Mouse (Mus musculus) heart, embryonic 16.5 days (tissue): ENCODE measurements around the gene Rassf5. TPM values are rescaled to one million over a fixed set of nuclear protein-coding genes. Genes with fewer than 3 reads are reported as not detected.

Experiments
- ATAC-seq: fragments of 200-750 bp; cut with Nextera tagmentation; replicated peaks from 2 replicates; pipeline ENCODE4 v1.8.0; 2017; ENCODE audit warnings: moderate number of reproducible peaks; ENCODE audit not compliant: insufficient read depth, low FRiP score; ENCODE audit errors: extremely low read depth
- H3K27ac ChIP-seq: fragments of 300-500 bp; sonication (generic); 2 replicates; pipeline ENCODE4 v1.5.1; 2014; ENCODE audit warnings: mild to moderate bottlenecking, low read length, control low read depth, moderate library complexity
- H3K27me3 ChIP-seq: fragments of 300-500 bp; sonication (generic); 2 replicates; pipeline ENCODE4 v1.6.1; 2014; ENCODE audit warnings: low read length, mixed read lengths; ENCODE audit not compliant: control insufficient read depth, insufficient read depth
- H3K36me3 ChIP-seq: fragments of 300-500 bp; sonication (generic); 2 replicates; pipeline ENCODE4 v1.6.1; 2014; ENCODE audit not compliant: control insufficient read depth, insufficient read depth
- H3K4me1 ChIP-seq: fragments of 300-500 bp; sonication (generic); 2 replicates; pipeline ENCODE4 v1.6.1; 2014; ENCODE audit warnings: low read length, mixed read lengths; ENCODE audit not compliant: control insufficient read depth, insufficient read depth
- H3K4me2 ChIP-seq: fragments of 300-500 bp; sonication (generic); 2 replicates; pipeline ENCODE4 v1.6.1; 2014; ENCODE audit warnings: low read depth, mild to moderate bottlenecking, control low read depth, low read length
- H3K4me3 ChIP-seq: fragments of 300-500 bp; sonication (generic); 2 replicates; pipeline ENCODE4 v1.5.1; 2014; ENCODE audit warnings: mild to moderate bottlenecking, control low read depth, low read length
- H3K9ac ChIP-seq: fragments of 300-500 bp; sonication (generic); 2 replicates; pipeline ENCODE4 v1.6.1; 2014; ENCODE audit warnings: low read length, control low read depth
- H3K9me3 ChIP-seq: fragments of 300-500 bp; sonication (generic); replicated peaks from 2 replicates; pipeline ENCODE4 v1.6.1; 2016; ENCODE audit warnings: low read length; ENCODE audit not compliant: control insufficient read depth
- WGBS: fragments of 180-500 bp; shearing (Covaris S2); extraction: QIAGEN DNeasy Blood & Tissue Kit; methylation state at CpG from one replicate; pipeline ENCODE4 v1.1.7; 2014; 5-methylcytosine and 5-hydroxymethylcytosine counted together
- polyA plus RNA-seq: library from polyadenylated mRNA; unstranded; fragments of >200 nt; fragmentation: Nextera tagmentation; extraction: Ambion mirVana; gene quantifications from 2 replicates; pipeline ENCODE4 v1.2.1, GENCODE M21; 2015

Rassf5 gene
- polyA plus RNA-seq, 1 experiment from 2014 or later = 22.5 TPM

DNA sequence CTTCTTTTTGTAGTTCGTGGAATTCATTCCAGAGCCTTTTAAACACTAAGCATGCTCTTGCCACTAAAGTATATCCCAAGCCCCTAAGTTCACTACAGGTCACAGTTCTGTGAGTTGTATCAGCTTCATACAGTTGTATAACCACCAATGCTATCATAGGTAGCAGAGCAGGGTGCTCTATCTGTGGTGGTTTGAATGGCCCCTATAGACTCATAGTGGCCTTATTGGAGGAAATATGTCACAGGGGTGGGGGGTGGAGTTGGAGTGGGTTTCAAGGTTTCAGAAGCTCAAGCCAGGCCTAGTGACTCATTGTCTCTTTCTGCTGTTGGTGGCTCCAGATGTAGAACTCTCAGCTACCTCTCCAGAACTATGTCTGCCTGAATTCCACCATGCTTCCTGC, 102.6 kb downstream of the Rassf5 start:
- Histone ChIP-seq H3K4me1 (peaks cover 5% of the 10 kb centered on the region), H3K4me3 (no peak overlapping the region), H3K27ac (no peak overlapping the region), H3K27me3 (no peaks in the 10 kb centered on the region), H3K9me3 (0 out of 2 replicates have a peak, but pooled peaks cover 7% of the 10 kb centered on the region), H3K4me2 (no peak overlapping the region), H3K36me3 (no peaks in the 10 kb centered on the region), H3K9ac (no peak overlapping the region)
- ATAC-seq = no peak
- 75% methylated on average over 1 of the region's 1 CpGs for WGBS

DNA sequence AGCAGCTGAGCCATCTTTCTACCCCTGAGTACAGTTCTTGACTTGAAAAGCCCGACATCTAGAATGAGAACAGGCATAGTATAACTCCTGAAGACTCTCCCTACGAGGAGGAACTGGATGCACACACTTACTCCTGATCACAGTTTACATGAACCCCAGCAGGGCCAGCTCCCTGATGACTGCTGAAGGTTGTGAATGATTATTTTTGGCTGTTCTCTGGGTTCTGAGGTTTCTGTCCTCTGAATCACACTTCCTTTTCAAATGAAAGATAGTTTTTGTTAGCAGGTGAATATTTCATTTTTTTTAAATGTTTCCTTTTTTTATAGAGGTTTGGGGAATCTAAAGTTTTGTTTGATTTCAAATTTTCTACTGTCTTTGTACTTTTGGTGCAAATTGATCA, 103.6 kb downstream of the Rassf5 start:
- Histone ChIP-seq H3K4me1 (peaks cover 5% of the 10 kb centered on the region), H3K27me3 (no peaks in the 10 kb centered on the region), H3K4me3 (no peak overlapping the region), H3K9ac (no peak overlapping the region), H3K36me3 (no peaks in the 10 kb centered on the region), H3K27ac (no peak overlapping the region), H3K9me3 (0 out of 2 replicates have a peak, but pooled peaks cover 7% of the 10 kb centered on the region), H3K4me2 (no peak overlapping the region)
- no peak for ATAC-seq
- WGBS = 45% methylated on average over 2 of the region's 2 CpGs

DNA sequence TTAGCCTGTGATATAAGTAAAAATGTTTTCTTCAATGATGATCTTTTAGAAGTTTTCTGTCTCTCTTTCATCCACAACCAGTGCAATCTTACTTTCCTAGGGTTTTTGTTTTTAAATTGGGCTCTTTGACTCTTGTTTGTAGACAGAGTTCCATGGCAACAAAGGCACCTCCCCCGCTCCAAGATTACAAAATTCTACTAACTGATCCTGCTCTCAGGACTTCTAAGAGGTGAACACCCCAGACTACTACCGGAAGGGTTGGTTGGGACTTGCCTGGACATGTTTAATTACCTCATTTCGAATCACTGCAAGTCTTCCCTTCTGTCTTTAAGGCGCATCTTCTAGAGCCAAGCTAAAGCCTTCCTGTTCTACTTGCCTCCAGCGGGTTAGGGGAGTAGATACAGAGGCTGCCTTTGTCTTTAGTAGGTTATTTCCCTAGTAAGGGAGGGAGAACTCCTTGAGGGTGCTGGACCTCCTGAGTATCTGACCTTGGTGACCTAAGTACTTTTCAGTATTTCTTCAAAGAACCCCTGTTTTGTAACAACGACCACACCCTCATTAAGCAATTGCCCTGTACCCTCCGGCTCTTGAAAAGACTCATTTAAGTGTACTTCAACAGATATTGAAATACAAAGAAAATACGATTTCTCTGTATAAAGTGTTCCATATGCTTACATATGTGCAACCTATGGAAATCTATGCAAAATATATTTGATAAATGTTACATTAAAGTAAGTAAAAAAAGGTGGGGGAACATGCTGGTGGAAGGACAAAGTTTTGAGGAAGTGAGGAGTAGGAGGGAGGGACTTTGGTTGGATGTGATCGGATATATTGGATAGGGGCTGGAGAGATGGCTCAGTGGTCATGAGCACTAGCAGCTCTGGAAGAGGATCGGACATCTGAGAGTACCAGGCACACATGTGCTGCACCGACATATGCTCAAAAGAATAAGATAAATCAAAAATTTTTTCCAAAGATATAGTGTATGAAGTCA, 105.7 kb downstream of the Rassf5 start:
- 66% methylated on average over 11 of the region's 11 CpGs for WGBS
- no peak for ATAC-seq
- H3K9me3 ChIP-seq = 0 out of 2 replicates have a peak, but pooled peaks cover 4% of the 10 kb centered on the region
- H3K4me3 ChIP-seq = peak overlapping the region; percentile 94
- H3K9ac ChIP-seq = peak overlapping the region; percentile 77
- H3K27ac ChIP-seq = peak overlapping the region; percentile 93
- peak overlapping the region; percentile 96 for H3K4me2 ChIP-seq
- H3K36me3 ChIP-seq = no peaks in the 10 kb centered on the region
- H3K27me3 ChIP-seq = no peaks in the 10 kb centered on the region
- H3K4me1 ChIP-seq = peaks cover 12% of the 10 kb centered on the region

GRCm38 (mm10) chr1:131138191-131139016, 106.7 kb downstream of the Rassf5 start, which contains the start of gene Dyrk3:
Dyrk3 (minus strand) TSS chr1:131138340.
- Histone ChIP-seq H3K27ac (peak within 1 kb of the TSS; percentile 93), H3K36me3 (no peaks in the 10 kb centered on the region), H3K4me3 (peak within 1 kb of the TSS; percentile 94), H3K27me3 (no peaks in the 10 kb centered on the region), H3K9ac (peak within 1 kb of the TSS; percentile 81), H3K4me1 (peaks cover 15% of the 10 kb centered on the region), H3K4me2 (peak within 1 kb of the TSS; percentile 96), H3K9me3 (no peaks in the 10 kb centered on the region)
- peak; percentile 97 for ATAC-seq
- WGBS = 3% methylated on average over 49 of the region's 49 CpGs

DNA sequence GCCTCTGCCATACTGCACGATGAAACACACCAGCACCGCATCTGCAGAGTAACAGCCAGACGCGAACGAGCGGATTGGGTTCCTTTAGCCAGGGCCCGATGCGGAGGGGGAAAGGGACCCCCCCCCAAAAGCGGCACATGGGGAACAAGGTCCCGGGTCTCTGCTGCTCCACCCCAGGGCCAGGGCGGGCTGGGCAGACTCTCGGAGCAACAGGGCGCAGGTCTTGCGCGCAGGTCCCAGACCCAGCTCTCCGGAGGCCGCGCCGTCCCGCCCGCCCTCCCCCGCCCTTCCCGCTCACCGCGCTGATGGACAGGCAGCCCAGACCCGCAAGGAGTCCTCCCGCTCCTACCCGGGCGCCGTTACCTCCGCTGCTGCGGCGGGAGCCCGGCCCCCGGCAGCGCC, 107.3 kb downstream of the Rassf5 start:
- Histone ChIP-seq H3K9me3 (no peaks in the 10 kb centered on the region), H3K27ac (no peak overlapping the region), H3K27me3 (no peaks in the 10 kb centered on the region), H3K4me3 (peak overlapping the region; percentile 94), H3K4me1 (peaks cover 15% of the 10 kb centered on the region), H3K36me3 (no peaks in the 10 kb centered on the region), H3K4me2 (peak overlapping the region; percentile 96), H3K9ac (peak overlapping the region; percentile 81)
- peak; percentile 47 for ATAC-seq
- under 1% methylated on average over 33 of the region's 36 CpGs for WGBS

DNA sequence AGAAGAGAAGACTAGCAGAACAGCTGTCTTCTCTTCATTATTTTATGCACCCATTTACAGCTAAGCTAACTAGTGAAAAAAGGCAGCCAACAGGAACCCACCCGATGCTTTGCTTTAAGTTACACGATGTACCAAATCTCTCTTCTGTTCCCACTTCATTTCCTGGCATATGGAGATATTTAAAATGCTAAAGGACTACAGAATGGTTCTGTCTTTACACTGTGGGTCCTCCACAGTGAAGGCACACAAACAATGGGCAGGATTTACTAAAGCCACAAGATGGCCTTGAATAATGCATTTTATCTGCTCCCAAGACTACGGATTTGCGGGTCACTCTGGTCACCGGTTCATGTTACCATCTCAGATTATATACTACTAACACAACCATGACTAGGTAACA, 107.9 kb downstream of the Rassf5 start:
- WGBS = 34% methylated on average over 5 of the region's 5 CpGs
- H3K27ac ChIP-seq = no peak overlapping the region
- no peaks in the 10 kb centered on the region for H3K27me3 ChIP-seq
- no peaks in the 10 kb centered on the region for H3K36me3 ChIP-seq
- peaks cover 15% of the 10 kb centered on the region for H3K4me1 ChIP-seq
- no peak overlapping the region; the same call in 1 of the 2 replicates for H3K4me2 ChIP-seq
- no peak overlapping the region for H3K4me3 ChIP-seq
- no peak overlapping the region; the same call in 1 of the 2 replicates for H3K9ac ChIP-seq
- H3K9me3 ChIP-seq = no peaks in the 10 kb centered on the region
- no peak for ATAC-seq

DNA sequence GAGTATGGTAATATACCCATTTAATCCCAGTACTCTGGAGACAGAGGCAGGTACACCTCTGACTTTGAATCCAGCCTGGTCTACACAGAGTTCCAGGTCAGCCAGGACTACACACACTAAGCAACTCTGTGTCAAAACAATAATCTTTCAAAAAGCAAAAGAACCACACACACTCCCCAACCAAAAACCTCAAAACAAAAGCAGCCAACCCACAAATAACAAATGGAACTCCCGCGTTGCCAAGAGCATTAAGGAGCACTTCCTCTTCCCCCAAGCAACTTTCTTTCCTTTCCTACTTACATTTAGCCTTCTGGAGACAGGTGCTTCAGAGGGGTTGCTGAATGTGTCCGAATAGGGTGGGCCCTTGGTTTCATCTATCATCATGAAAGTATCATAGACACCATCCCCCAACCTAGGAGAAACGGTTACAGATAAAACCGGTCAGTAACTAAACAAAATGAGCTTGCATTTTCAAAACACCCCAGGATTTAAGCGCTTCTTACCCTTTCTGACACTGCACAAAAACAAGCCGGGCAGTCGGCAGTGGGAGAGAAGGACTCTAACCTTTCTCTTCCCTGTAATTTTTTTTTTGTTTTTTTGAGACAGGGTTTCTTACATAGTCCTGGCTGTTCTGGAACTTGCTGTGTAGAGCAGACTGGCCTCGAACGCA, 109.0 kb downstream of the Rassf5 start:
- WGBS = 73% methylated on average over 10 of the region's 10 CpGs
- Histone ChIP-seq H3K4me2 (no peak overlapping the region), H3K27ac (no peak overlapping the region), H3K9me3 (no peaks in the 10 kb centered on the region), H3K36me3 (no peaks in the 10 kb centered on the region), H3K9ac (no peak overlapping the region), H3K4me1 (peaks cover 15% of the 10 kb centered on the region), H3K4me3 (no peak overlapping the region), H3K27me3 (no peaks in the 10 kb centered on the region)
- ATAC-seq = no peak

DNA sequence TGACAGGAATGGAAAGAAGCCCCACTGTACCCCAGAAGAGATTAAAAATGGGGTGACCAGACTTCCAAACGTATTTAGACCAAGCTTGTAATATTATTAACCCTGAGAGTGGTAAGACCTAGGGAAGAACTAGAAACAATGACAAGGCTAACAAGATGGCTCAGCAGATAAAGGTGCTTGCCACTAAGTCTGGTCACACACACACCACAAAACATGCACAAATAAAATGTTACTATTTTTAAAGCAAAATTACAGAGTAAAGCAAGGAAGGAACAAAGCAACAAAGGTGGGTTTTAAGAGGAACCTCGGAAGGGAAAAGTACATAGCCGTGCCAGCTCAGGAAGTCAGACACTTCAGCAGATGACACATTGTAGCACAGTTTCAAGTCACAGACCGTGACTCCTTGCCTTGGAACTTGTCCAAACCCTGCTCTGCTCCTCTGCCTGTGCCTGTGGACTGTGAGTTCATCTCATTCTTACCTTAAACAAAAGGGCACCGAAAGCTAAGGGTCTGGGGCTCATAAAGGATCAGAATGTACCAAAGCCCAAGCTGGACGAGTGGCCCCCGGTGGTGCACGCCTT, 110.0 kb downstream of the Rassf5 start:
- peak overlapping the region; percentile 26; the same call in 1 of the 2 replicates for H3K9ac ChIP-seq
- no peaks in the 10 kb centered on the region for H3K9me3 ChIP-seq
- H3K27ac ChIP-seq = peak overlapping the region; percentile 49; the same call in 1 of the 2 replicates
- H3K27me3 ChIP-seq = no peaks in the 10 kb centered on the region
- peaks cover 15% of the 10 kb centered on the region for H3K4me1 ChIP-seq
- 38% methylated on average over 8 of the region's 8 CpGs for WGBS
- no peak for ATAC-seq
- no peak overlapping the region for H3K4me3 ChIP-seq
- H3K36me3 ChIP-seq = no peaks in the 10 kb centered on the region
- H3K4me2 ChIP-seq = 0 out of 2 replicates have a peak overlapping the region, but pooled peaks have one; percentile 24
